Mouse (Mus musculus): ENCODE data around the gene Macf1.
A peak's percentile ranks its signal among the peaks of the same experiment; 100 is the strongest.
"Not testable (repeated sequence)": the region's sequence is repeated elsewhere in the genome, so short reads cannot be mapped to it uniquely, and the experiment has no call there.

The Macf1 gene

GRCm38 (mm10) chr4:123669696-123670095 is 14.5 kb downstream of the Macf1 start:
- DNase-seq (ENCODE audit: low spot score) = no peak

GRCm38 (mm10) chr4:123667260-123667867 is 16.8 kb downstream of the Macf1 start:
- DNase-seq (ENCODE audit: low spot score) = peak; percentile 95

GRCm38 (mm10) chr4:123666517-123666916 is 17.6 kb downstream of the Macf1 start:
- DNase-seq (ENCODE audit: low spot score) = no peak

- DNase-seq (ENCODE audit: low spot score) = peak; percentile 18
Observed at GRCm38 (mm10) chr4:123665681-123666278, 18.4 kb downstream of the Macf1 start.

- DNase-seq (ENCODE audit: low spot score) = peak; percentile 39
Observed at GRCm38 (mm10) chr4:123664951-123665661, 19.1 kb downstream of the Macf1 start.

GRCm38 (mm10) chr4:123664021-123664950 is 19.9 kb downstream of the Macf1 start:
- DNase-seq (ENCODE audit: low spot score) = peak; percentile 60

GRCm38 (mm10) chr4:123663688-123663965 is 20.5 kb downstream of the Macf1 start:
- DNase-seq (ENCODE audit: low spot score) = peak; percentile 32

GRCm38 (mm10) chr4:123662914-123663687 is 21.1 kb downstream of the Macf1 start:
- DNase-seq (ENCODE audit: low spot score) = no peak

- no peak for DNase-seq (ENCODE audit: low spot score)
Observed at GRCm38 (mm10) chr4:123658175-123658574, 26.0 kb downstream of the Macf1 start.

- DNase-seq (ENCODE audit: low spot score) = no peak
Observed at GRCm38 (mm10) chr4:123655245-123655644, 28.9 kb downstream of the Macf1 start.

GRCm38 (mm10) chr4:123654566-123654965 is 29.6 kb downstream of the Macf1 start:
- DNase-seq (ENCODE audit: low spot score) = no peak

GRCm38 (mm10) chr4:123653446-123653845 is 30.7 kb downstream of the Macf1 start:
- not testable (repeated sequence) for DNase-seq (ENCODE audit: low spot score)

GRCm38 (mm10) chr4:123652130-123652529 is 32.0 kb downstream of the Macf1 start:
- no peak for DNase-seq (ENCODE audit: low spot score)

GRCm38 (mm10) chr4:123649131-123649530 is 35.0 kb downstream of the Macf1 start:
- DNase-seq (ENCODE audit: low spot score) = no peak

- DNase-seq (ENCODE audit: low spot score) = no peak
Observed at GRCm38 (mm10) chr4:123647668-123648067, 36.5 kb downstream of the Macf1 start.

GRCm38 (mm10) chr4:123647109-123647508 is 37.1 kb downstream of the Macf1 start:
- DNase-seq (ENCODE audit: low spot score) = no peak

GRCm38 (mm10) chr4:123645246-123645845 is 38.8 kb downstream of the Macf1 start:
- no peak for DNase-seq (ENCODE audit: low spot score)

- no peak for DNase-seq (ENCODE audit: low spot score)
Observed at GRCm38 (mm10) chr4:123643561-123643960, 40.6 kb downstream of the Macf1 start.

GRCm38 (mm10) chr4:123642877-123643276 is 41.3 kb downstream of the Macf1 start:
- no peak for DNase-seq (ENCODE audit: low spot score)

GRCm38 (mm10) chr4:123637136-123637535 is 47.0 kb downstream of the Macf1 start:
- no peak for DNase-seq (ENCODE audit: low spot score)

- DNase-seq (ENCODE audit: low spot score) = no peak
Observed at GRCm38 (mm10) chr4:123635428-123635827, 48.7 kb downstream of the Macf1 start.

All from adipocyte (in vitro differentiated cells).